ENCODE assay signal across 7 mouse cellular contexts in the genomic region with DNA sequence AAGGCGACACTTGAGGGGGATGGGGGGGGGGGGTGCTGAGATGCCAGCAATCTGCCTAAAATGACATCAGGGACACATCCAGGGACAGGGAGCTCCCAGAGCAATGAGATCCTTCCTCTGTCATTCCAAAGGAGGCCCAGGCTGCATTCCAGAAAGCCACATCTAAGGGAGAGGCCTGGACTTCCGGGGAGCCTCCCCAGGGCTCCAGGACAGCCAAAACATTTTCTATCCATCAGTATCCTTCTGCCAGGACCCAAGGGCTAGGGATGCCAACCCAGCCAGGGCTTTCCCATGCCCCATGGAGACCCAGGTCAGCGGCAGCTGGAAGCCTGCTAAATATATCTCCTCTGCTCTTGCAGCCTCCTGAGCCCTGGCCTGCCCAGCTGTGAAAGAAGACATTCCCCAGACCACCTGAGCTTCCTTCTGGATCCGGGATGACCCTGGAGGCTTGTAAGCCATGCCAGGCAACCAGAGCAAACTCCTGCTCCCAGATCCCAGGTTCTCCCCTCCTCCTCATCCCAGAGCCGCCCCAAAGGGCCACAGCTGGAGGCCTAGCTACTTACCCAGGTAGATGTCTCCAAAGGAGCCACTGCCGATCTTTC. TPM values are rescaled to one million over a fixed set of nuclear protein-coding genes. Genes with fewer than 3 reads are reported as not detected.
DNase-seq lines count a peak whose midpoint lies in the region; ATAC-seq and TF ChIP-seq lines count a peak whose summit lies in the region.

No protein-coding gene starts in this region.

- H3K4me3 ChIP-seq in layer of hippocampus, adult 2 months = no peak overlapping the region
- peak overlapping the region; percentile 11; the same call in 1 of the 2 replicates for H3K4me3 ChIP-seq in embryonic facial prominence, embryonic 15.5 days (replicated peaks)
- H3K4me3 ChIP-seq in intestine, postnatal 0 days (ENCODE audit: low read depth, low read length) = no peak overlapping the region
- H3K4me3 ChIP-seq in neural tube, embryonic 13.5 days = peak overlapping the region; percentile 92; the same call in 1 of the 2 replicates

- ATAC-seq in embryonic facial prominence, embryonic 15.5 days (ENCODE audit: insufficient number of reproducible peaks, low FRiP score, low TSS enrichment, low read depth) = no peak
- no peak for ATAC-seq in intestine, postnatal 0 days
- no peak for ATAC-seq in neural tube, embryonic 13.5 days (ENCODE audit: low read depth)

- peaks cover 72% of the 10 kb centered on the region for H3K4me1 ChIP-seq in embryonic facial prominence, embryonic 15.5 days
- H3K4me1 ChIP-seq in intestine, postnatal 0 days (replicated peaks; ENCODE audit: control insufficient read depth, insufficient read depth, low read length) = 0 out of 2 replicates have a peak, but pooled peaks cover 5% of the 10 kb centered on the region
- peaks cover 71% of the 10 kb centered on the region for H3K4me1 ChIP-seq in neural tube, embryonic 13.5 days (replicated peaks)

- H3K36me3 ChIP-seq in embryonic facial prominence, embryonic 15.5 days = peaks cover 53% of the 10 kb centered on the region
- 0 out of 2 replicates have a peak, but pooled peaks cover 3% of the 10 kb centered on the region for H3K36me3 ChIP-seq in intestine, postnatal 0 days (ENCODE audit: control insufficient read depth, insufficient read depth)
- peaks cover 56% of the 10 kb centered on the region for H3K36me3 ChIP-seq in neural tube, embryonic 13.5 days

- peak overlapping the region; percentile 43; the same call in 1 of the 2 replicates for H3K27ac ChIP-seq in layer of hippocampus, adult 2 months
- H3K27ac ChIP-seq in embryonic facial prominence, embryonic 15.5 days (replicated peaks) = peak overlapping the region; percentile 67; the same call in 1 of the 2 replicates
- H3K27ac ChIP-seq in intestine, postnatal 0 days (ENCODE audit: low read depth, low read length) = peak overlapping the region; percentile 50
- peak overlapping the region; percentile 28; the same call in 1 of the 2 replicates for H3K27ac ChIP-seq in neural tube, embryonic 13.5 days (replicated peaks)

- 70% methylated on average over 6 of the region's 6 CpGs for WGBS in embryonic facial prominence, embryonic 15.5 days
- 65% methylated on average over 6 of the region's 6 CpGs for WGBS in intestine, postnatal 0 days
- WGBS in neural tube, embryonic 13.5 days = 79% methylated on average over 6 of the region's 6 CpGs

- H3K9me3 ChIP-seq in embryonic facial prominence, embryonic 15.5 days (replicated peaks) = no peaks in the 10 kb centered on the region
- H3K9me3 ChIP-seq in intestine, postnatal 0 days (ENCODE audit: control insufficient read depth) = no peaks in the 10 kb centered on the region
- H3K9me3 ChIP-seq in neural tube, embryonic 13.5 days = no peaks in the 10 kb centered on the region

- no peak overlapping the region for H3K9ac ChIP-seq in embryonic facial prominence, embryonic 15.5 days
- H3K9ac ChIP-seq in intestine, postnatal 0 days (ENCODE audit: low read depth, low read length) = no peak overlapping the region
- peak overlapping the region; percentile 99 for H3K9ac ChIP-seq in neural tube, embryonic 13.5 days

- TF ChIP-seq CTCF in layer of hippocampus, adult 2 months (conservative IDR thresholded peaks at IDR 0.05) = no peak
- no peak for TF ChIP-seq CTCF in intestine, postnatal 0 days (IDR thresholded peaks at IDR 0.05; ENCODE audit: low read depth)

- no peak for DNase-seq in layer of hippocampus, adult 2 months (ENCODE audit: low spot score in 2 of 2)
- DNase-seq in layer of hippocampus, adult 9-10 months (ENCODE audit: low spot score) = no peak
- no peak for DNase-seq in yolk sac, embryonic 10.5 days (ENCODE audit: low spot score)
- no peak for DNase-seq in left cerebral cortex, adult 8-10 months (ENCODE audit: low spot score in 2 of 2)

- peak overlapping the region; percentile 33; the same call in 1 of the 2 replicates for H3K4me2 ChIP-seq in embryonic facial prominence, embryonic 15.5 days (replicated peaks)
- H3K4me2 ChIP-seq in intestine, postnatal 0 days (replicated peaks; ENCODE audit: low read depth) = no peak overlapping the region
- peak overlapping the region; percentile 94 for H3K4me2 ChIP-seq in neural tube, embryonic 13.5 days

- no peaks in the 10 kb centered on the region for H3K27me3 ChIP-seq in embryonic facial prominence, embryonic 15.5 days
- H3K27me3 ChIP-seq in intestine, postnatal 0 days (replicated peaks; ENCODE audit: control insufficient read depth, insufficient read depth, low read length) = no peaks in the 10 kb centered on the region
- no peaks in the 10 kb centered on the region for H3K27me3 ChIP-seq in neural tube, embryonic 13.5 days

RNA-seq across cellular contexts. Expression of gene Csnk1e, which starts 17.1 kb away (rescaled TPM):
- 100 to 1,000 TPM; 104 to 108 TPM for total RNA-seq in layer of hippocampus, adult 2 months (2021)
- polyA plus RNA-seq in embryonic facial prominence, embryonic 15.5 days (2015; fragmentation: Nextera tagmentation; extraction: Ambion mirVana) = 113 and 117 TPM in 2 replicates
- polyA plus RNA-seq in intestine, postnatal 0 days (2015; fragmentation: Nextera tagmentation; extraction: Ambion mirVana) = 18.2 and 25.7 TPM in 2 replicates
- 275 and 281 TPM in 2 replicates for polyA plus RNA-seq in neural tube, embryonic 13.5 days (2015; fragmentation: Nextera tagmentation; extraction: Ambion mirVana)
- 100 to 1,000 TPM; 146 to 162 (median 152) TPM for total RNA-seq in left cerebral cortex, adult 8-10 months (2022)

RNA-seq across cellular contexts. Expression of gene Tmem184b, which starts 34.9 kb away (rescaled TPM):
- total RNA-seq in layer of hippocampus, adult 2 months (2021) = 10 to 100 TPM; 53.6 to 56.0 TPM
- polyA plus RNA-seq in embryonic facial prominence, embryonic 15.5 days (2015; fragmentation: Nextera tagmentation; extraction: Ambion mirVana) = 87.4 and 92.8 TPM in 2 replicates
- polyA plus RNA-seq in intestine, postnatal 0 days (2015; fragmentation: Nextera tagmentation; extraction: Ambion mirVana) = 32.7 and 34.1 TPM in 2 replicates
- 42.0 and 45.8 TPM in 2 replicates for polyA plus RNA-seq in neural tube, embryonic 13.5 days (2015; fragmentation: Nextera tagmentation; extraction: Ambion mirVana)
- total RNA-seq in left cerebral cortex, adult 8-10 months (2022) = 10 to 100 TPM; 69.7 to 89.8 (median 75.6) TPM

Comparison
In these comparisons a context has a peak if more than half of its experiments do, and no peak if none do; other contexts are left out.
1. H3K4me3 ChIP-seq: peak in embryonic facial prominence, embryonic 15.5 days (single experiment) and neural tube, embryonic 13.5 days (single experiment); none in layer of hippocampus, adult 2 months (single experiment) and intestine, postnatal 0 days (single experiment).
2. Peak in every context shown above with its lines, with median percentiles within 50 percentile points of each other: H3K27ac ChIP-seq.